Mouse (Mus musculus): ENCODE measurements at regions not wholly inside any gene's neighbourhood (a gene's known extent, or its start where the extent isn't known, plus 50 kb on each side); places are given as distances from the start of the nearest gene placed in this dataset.
A peak's percentile ranks its signal among the peaks of the same experiment; 100 is the strongest.

GRCm38 (mm10) chr8:35183423-35183822 is 582.2 kb upstream of the Gm19410 start:
- peak in 1 of 2 experiments; percentile 33 for DNase-seq (ENCODE audit: low spot score in 2 of 2)

- DNase-seq (ENCODE audit: low spot score in 2 of 2): no peak
These were observed 580.4 kb upstream of the Gm19410 start for GRCm38 (mm10) chr8:35185165-35185564.

DNA sequence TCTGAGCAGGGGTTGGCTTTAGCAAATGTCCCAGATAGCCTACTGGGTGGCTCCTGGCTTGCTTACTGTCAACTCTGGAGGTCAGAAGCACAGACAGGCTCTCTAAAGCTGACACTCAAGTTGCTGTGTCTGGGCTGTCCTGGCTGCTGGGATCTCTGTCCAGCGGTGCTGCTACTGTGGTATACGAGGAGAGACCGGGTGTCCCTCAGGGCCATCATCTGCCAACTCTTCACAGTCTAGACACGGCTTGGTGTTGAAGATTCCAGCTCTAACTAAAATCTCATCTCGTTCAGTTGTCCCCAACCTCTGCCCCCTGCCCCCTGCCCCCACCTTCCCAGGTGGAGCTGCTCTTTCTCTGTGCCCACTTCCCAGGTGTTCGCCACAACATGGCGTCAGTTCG is 577.1 kb upstream of the Gm19410 start:
- no peak for DNase-seq (ENCODE audit: low spot score in 2 of 2)

DNA sequence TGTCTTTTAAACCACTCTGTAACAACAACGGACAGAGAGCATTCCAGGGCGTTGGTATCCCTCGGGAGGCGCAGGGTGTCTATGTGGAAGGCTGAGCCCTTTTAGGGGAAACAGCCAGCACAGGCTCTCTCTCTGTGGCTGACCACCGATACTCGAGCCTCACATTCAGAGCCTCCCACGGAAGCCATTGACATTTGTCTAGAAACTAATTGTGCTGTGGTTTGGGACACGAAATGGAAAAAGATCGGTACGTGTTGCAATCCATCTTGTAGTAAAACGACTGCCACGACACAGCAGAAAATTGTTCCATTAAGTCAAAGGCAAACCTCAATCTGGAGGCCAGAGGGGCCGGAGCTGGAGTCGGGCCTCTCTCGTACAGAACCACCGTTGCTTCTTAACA is 575.9 kb upstream of the Gm19410 start:
- no peak for DNase-seq (ENCODE audit: low spot score in 2 of 2)

- DNase-seq (ENCODE audit: low spot score in 2 of 2): no peak
These were observed 573.1 kb upstream of the Gm19410 start for GRCm38 (mm10) chr8:35192515-35192914.

DNA sequence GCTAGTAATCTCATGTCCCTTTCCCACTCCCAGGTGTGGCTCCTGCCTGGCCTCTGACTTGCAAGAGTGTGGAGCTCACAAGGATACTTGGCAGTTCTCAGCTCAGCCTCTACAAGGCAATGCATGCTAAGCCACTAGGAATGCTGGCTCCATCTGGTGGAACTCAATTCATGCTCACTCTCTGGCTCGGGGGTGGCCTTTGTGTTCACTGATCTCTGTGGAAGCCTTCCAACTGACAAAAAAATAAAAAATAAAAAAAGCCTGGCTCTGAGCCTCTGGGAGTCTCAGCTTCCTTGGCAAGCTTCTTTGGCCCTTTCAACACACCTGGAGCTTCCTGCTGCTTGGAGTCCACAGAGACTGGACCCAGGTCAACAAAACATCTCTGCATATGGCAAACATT is 571.8 kb upstream of the Gm19410 start:
- peak; percentile 16 to 58 for DNase-seq (ENCODE audit: low spot score in 2 of 2)

DNA sequence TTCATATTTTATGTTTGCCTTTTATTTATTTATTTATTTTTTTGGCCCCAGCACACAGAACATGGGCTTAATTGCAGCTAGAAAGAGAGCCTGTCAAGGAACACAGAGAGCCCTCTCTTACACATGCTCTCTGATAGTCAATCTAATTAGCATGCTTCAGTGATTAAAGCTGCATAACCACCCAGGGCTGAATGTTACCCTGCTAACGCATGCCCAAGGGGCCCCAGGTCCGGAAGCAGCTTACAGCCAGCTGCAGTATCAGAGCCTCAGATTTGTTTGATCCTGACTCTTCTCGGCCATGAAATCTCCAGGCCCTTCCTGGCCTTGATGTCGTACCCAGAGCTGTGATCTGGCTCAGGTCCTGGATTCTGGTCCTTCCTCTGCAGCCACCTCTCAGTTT is 569.4 kb upstream of the Gm19410 start:
- DNase-seq (ENCODE audit: low spot score in 2 of 2): no peak

DNA sequence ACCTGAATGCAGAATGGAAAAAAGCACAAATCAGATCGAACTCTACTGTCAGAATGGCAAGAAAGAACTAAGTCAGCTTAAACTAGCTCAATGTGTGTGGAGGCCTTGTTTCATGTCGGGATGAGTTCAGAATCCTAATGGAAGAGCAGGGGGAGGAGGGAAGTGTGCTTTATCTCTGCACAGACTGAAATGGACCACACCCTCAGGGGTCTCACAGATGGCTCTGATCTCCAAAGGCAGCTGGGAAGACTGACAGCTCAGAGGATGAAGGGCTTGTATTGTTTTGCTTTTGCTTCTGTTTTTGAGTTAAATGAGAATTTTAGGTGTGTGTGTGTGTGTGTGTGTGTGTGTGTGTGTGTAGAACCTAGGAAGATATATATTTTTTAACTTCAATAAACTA is 566.8 kb upstream of the Gm19410 start:
- no peak for DNase-seq (ENCODE audit: low spot score in 2 of 2)

GRCm38 (mm10) chr8:35201416-35201815 is 564.2 kb upstream of the Gm19410 start:
- no peak for DNase-seq (ENCODE audit: low spot score in 2 of 2)

DNA sequence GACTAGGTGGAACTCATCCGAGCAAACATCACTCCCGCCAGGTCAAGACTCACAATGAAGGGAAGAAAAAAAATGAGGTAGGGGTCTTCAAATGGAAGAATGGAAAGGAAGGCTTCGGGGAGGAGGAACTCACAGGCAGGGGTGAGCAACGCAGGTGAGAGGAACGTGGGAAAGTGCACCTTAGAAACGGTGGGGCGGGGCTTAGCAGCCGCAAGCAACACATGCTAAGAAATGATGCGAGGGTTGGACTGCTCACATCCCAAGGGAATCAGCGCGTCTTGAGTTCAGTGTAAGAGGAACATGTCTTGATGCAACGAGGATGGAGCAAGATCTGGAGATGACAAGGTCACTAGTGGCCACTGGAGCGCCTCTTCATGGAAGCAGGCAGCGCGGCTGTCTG is 560.6 kb upstream of the Gm19410 start:
- no peak for DNase-seq (ENCODE audit: low spot score in 2 of 2)

DNA sequence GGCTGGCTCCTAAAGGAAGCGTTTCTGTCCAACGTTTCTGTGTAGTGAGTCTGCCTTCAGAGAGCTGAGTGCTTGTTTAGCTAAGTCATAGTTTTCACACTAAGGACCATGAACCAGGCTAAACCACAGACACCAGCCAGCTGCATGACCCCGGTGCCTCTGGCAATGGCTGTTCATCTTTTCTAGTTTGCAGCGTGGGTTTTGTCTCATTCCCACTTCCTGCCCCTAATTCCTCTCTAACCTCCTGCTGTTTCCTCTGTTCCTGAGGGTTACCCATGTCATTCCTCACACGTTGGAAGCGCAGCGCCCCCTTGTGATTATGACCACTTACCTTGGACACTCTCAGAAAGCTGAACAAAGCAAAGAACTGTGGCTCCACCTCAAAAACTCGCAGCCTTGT is 560.1 kb upstream of the Gm19410 start:
- peak in 1 of 2 experiments; percentile 40 for DNase-seq (ENCODE audit: low spot score in 2 of 2)

- DNase-seq (ENCODE audit: low spot score in 2 of 2): no peak
These were observed 559.3 kb upstream of the Gm19410 start for GRCm38 (mm10) chr8:35206271-35206670.

- no peak for DNase-seq (ENCODE audit: low spot score in 2 of 2)
These were observed 557.2 kb upstream of the Gm19410 start for GRCm38 (mm10) chr8:35208357-35208756.

DNA sequence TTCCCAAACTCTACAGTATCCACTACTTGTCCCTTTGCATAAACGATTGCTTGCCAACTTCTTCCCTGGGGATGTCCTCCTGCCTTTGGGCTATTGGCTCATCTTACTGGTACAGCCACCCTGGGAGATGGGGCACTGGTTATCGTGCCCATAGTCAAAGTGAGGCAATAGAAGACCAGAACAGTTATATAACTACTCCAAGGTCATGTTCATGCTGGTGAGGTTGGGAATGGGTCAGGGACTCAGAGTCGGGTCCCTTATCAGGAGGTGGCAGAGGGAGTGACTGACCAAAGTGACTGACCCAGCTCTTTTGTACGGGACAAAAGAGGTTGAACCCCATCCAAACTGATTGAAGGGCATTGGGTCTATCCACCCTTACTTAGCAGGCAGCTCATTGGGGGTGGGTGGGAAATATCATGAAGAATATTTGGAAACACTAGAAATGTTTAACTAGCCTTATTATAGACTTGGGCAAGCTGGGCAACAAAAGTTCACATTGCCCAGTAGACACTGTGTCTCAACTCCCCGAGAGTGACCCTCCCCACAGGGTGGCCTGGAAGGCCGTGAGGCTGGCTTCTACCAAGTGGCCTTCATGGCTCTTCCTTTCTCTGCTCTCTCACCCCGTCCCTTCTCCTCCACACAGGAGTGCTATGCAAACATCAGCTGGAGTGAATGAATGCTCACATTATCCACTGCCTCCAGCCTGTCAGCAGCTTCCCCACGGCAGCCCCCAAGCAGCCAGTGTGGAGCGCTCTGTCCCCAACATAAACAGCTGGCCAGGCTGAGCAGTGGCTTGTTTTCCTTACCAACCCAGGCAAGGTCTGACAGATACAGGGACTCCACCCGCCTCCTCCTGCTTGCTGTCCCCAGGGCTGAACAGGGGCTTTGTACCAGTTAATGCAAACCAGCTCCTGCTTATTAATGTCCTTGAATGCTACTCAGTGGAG is 553.8 kb upstream of the Gm19410 start:
- no peak for DNase-seq (ENCODE audit: low spot score in 2 of 2)

DNA sequence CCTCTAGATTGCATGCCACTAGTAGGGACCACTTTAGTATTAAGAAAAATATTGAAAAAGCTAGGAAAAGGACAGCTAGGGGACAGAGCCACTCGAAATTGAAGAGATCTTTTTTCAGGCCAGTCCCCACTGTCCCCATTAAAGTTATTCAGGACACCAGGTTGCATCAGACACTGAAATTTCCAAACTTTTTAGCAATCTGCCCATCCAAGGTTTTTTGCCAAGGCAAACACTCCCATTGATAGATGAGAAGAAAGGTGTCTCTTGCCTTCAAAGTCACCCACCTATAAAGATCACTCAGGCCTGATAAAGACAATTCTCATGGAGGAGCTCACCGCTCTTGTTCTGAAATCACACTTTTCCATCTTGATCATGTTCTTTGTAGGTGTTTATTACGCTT is 552.1 kb upstream of the Gm19410 start:
- no peak for DNase-seq (ENCODE audit: low spot score in 2 of 2)

GRCm38 (mm10) chr8:35217604-35218003 is 548.0 kb upstream of the Gm19410 start:
- DNase-seq (ENCODE audit: low spot score in 2 of 2): no peak

DNA sequence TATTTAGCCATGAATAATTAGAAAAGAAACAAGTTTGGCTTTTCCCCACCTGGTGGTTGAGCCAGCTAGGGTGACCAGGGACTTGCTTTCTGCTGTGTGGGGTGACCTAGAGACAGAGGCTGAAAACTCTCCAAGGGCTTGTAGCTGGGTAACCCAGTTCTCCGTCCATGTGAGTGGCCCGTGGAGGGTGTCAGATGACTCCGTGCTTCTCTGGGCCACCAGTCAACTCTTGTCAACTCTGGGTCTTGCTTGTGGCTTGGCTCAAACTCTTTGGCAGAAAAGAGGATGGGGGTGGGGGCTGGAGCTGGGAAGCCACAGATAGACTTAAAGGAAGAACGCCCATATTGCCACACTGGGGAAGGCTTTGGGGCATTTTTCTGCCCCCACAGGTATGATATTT is 547.3 kb upstream of the Gm19410 start:
- no peak for DNase-seq (ENCODE audit: low spot score in 2 of 2)

GRCm38 (mm10) chr8:35224053-35224924 is 541.3 kb upstream of the Gm19410 start:
- DNase-seq (ENCODE audit: low spot score in 2 of 2): no peak

DNA sequence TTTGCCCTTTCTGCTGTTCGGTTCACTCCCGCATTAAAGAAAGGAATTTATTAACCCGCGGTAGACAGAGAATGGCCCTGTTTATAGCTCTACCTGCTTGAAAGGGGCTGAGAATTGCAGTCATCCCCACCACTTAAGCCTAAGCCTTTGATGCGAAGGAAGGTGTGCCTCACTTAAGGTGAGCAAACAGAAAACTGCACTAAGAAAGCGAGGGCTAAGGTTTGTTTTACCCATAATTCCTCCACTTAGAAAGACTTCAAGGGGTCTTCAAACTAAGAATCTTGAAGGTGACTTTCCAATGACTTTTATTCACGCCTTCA is 540.7 kb upstream of the Gm19410 start:
- DNase-seq (ENCODE audit: low spot score in 2 of 2): no peak

GRCm38 (mm10) chr8:35227079-35227478 is 538.5 kb upstream of the Gm19410 start:
- DNase-seq (ENCODE audit: low spot score in 2 of 2): no peak

- no peak for DNase-seq (ENCODE audit: low spot score in 2 of 2)
These were observed 537.1 kb upstream of the Gm19410 start for GRCm38 (mm10) chr8:35228449-35228848.

DNA sequence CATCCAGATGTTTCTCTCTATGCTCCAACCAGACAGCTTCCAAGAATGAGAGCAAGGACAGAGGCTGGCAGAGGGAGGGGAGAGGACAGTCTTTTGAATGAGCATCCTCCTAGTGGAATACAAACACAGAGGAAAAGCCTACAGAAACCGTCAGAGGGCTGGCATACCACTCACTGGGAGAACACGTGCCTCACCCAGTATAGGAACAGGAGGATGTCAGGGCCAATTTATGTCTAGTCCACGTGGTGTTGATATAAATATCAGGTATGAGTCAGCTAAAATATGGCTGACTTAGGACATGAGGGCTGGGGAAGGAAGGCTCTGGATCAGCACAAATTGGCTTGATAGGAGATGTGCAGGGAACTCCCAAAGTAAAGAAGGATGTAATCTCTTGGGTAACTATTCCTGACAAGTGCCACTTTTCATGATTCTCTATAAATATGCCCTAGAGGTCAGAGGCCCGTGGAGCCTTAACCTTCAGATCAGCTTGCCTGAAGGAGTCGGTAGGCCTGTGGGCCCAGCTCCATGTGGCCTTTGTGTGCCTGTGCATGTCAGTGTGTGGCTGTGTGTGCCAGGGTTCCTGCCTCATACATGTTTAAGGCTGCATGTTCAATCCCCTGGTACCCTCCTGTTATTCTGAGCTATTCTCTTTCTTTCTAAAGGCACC is 531.9 kb upstream of the Gm19410 start:
- no peak for DNase-seq (ENCODE audit: low spot score in 2 of 2)
